ENCODE assay signal across 17 mouse cellular contexts in the genomic region with DNA sequence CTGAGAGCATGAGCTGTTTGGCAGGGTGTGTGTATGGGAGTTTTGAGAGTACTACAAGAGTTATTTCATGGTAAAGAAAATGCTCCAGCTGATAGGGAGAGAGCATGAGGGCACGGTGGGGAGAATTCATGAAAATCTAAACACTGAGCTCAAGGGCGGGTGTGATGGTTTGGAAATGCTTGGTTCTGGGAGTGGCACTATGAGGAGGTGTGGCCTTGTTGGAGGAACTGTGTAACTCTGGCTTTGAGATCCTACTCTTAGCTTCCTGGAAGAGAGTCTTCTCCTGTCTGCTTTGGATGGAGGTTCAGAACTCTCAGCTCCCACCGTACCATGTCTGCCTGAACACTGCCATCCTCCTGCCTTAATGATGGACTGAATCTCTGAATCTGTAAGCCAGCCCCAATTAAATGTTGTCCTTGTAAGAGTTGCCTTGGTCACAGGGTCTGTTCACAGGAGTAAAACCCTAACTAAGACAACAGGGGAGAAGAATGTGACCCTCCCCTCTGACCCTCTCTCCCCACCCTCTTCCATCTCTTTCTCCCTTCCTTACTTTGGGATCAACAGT.
"Had no signal": no experiment of that assay in that cellular context is flagged by ENCODE, and none has a peak within 500 bp of the region (broad histone marks: within the 10 kb centered on the region; RNA-seq: fewer than 3 reads in every experiment).

No protein-coding gene starts in this region.

- H3K9me3 ChIP-seq: liver, embryonic 13.5 days; megakaryocyte, embryonic 14.5 days; midbrain, embryonic 10.5 days; midbrain, embryonic 13.5 days; neural tube, embryonic 13.5 days had no signal

- H3K4me3 ChIP-seq: liver, embryonic 13.5 days; megakaryocyte, embryonic 14.5 days; midbrain, embryonic 10.5 days; midbrain, embryonic 13.5 days; myocyte; neural tube, embryonic 13.5 days had no signal

- H3K36me3 ChIP-seq: liver, embryonic 13.5 days; midbrain, embryonic 10.5 days; midbrain, embryonic 13.5 days; neural tube, embryonic 13.5 days had no signal

- ATAC-seq: midbrain, embryonic 13.5 days; midbrain, embryonic 16.5 days had no signal

- H3K27ac ChIP-seq: liver, embryonic 13.5 days; midbrain, embryonic 10.5 days; midbrain, embryonic 13.5 days; neural tube, embryonic 13.5 days had no signal

- DNase-seq: kidney, adult 9 months; kidney, postnatal 14 days; kidney, postnatal 4 days; liver, embryonic 13.5 days; lung, adult 2 months; lung, postnatal 14 days; lung, postnatal 4 days; retina, postnatal 1 day; right cerebral cortex, postnatal 25 days; thymus, adult 18-20 months; thymus, postnatal 36 days had no signal

- H3K27me3 ChIP-seq: midbrain, embryonic 13.5 days; neural tube, embryonic 13.5 days had no signal

- H3K4me1 ChIP-seq: neural tube, embryonic 13.5 days had no signal

- H3K4me2 ChIP-seq: liver, embryonic 13.5 days; midbrain, embryonic 13.5 days; neural tube, embryonic 13.5 days had no signal

- H3K9ac ChIP-seq: liver, embryonic 13.5 days; midbrain, embryonic 13.5 days; neural tube, embryonic 13.5 days had no signal
